13 mouse cellular contexts compared by ENCODE assay signal in the genomic region with DNA sequence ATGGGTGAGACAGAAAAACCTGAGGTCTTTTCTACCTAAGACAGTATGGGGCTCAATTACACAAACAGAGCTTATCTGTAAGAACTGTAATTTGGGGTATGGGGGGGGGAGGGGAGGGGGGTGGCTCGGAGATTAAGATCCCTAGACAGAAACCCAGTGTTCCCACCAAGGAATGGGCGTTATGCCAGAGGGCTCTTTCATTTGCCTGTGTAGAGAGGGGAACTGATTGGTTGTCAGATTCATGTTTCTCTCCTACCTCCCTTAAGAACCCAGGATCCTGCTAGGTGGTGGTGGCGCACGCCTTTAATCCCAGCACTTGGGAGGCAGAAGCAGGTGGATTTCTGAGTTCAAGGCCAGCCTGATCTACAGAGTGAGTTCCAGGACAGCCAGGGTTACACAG. TPM values are rescaled to one million over a fixed set of nuclear protein-coding genes. Genes with fewer than 3 reads are reported as not detected.
DNase-seq lines count a peak whose midpoint lies in the region; ATAC-seq and TF ChIP-seq lines count a peak whose summit lies in the region.
"Had no signal": no experiment of that assay in that cellular context is flagged by ENCODE, and none has a peak within 500 bp of the region (broad histone marks: within the 10 kb centered on the region; RNA-seq: fewer than 3 reads in every experiment).

No protein-coding gene starts in this region.

- WGBS in forebrain, embryonic 12.5 days: 52% methylated on average over 4 of the region's 4 CpGs
- 64% methylated on average over 4 of the region's 4 CpGs for WGBS in forebrain, embryonic 10.5 days
- 40% methylated on average over 4 of the region's 4 CpGs for WGBS in midbrain, embryonic 14.5 days
- WGBS in midbrain, embryonic 10.5 days: 63% methylated on average over 4 of the region's 4 CpGs
- WGBS in hindbrain, embryonic 14.5 days: 55% methylated on average over 4 of the region's 4 CpGs
- WGBS in neural tube, embryonic 15.5 days: 34% methylated on average over 4 of the region's 4 CpGs

- no peak overlapping the region for H3K4me2 ChIP-seq in forebrain, embryonic 12.5 days
- no peak overlapping the region for H3K4me2 ChIP-seq in midbrain, embryonic 14.5 days (ENCODE audit: low read length)
- H3K4me2 ChIP-seq in hindbrain, embryonic 14.5 days (replicated peaks): no peak overlapping the region
- peak overlapping the region; percentile 41; the same call in 1 of the 2 replicates for H3K4me2 ChIP-seq in neural tube, embryonic 15.5 days

- no peak for DNase-seq in forebrain, embryonic 10.5 days (ENCODE audit: extremely low spot score, low spot score)
- DNase-seq in midbrain, embryonic 14.5 days: peak; percentile 63
- no peak for DNase-seq in midbrain, embryonic 10.5 days (ENCODE audit: low spot score)
- DNase-seq in hindbrain, embryonic 14.5 days (ENCODE audit: low spot score): no peak
- no peak for DNase-seq in layer of hippocampus, adult 2 months (ENCODE audit: low spot score in 2 of 2)
- no peak for DNase-seq in layer of hippocampus, adult 18-20 months (ENCODE audit: low spot score in 2 of 2)
- DNase-seq: cerebellum, adult 8-10 months; kidney, adult 18-20 months had no signal

- ATAC-seq in forebrain, embryonic 12.5 days (ENCODE audit: low FRiP score): peak; percentile 60; the same call in 1 of the 2 replicates
- peak; percentile 53; the same call in 1 of the 2 replicates for ATAC-seq in midbrain, embryonic 14.5 days (ENCODE audit: low FRiP score, low TSS enrichment)
- ATAC-seq in hindbrain, embryonic 14.5 days (ENCODE audit: low FRiP score): peak; percentile 31; the same call in 1 of the 2 replicates
- ATAC-seq in neural tube, embryonic 15.5 days (ENCODE audit: low FRiP score): peak; percentile 31
- ATAC-seq: Patski had no signal

- no peaks in the 10 kb centered on the region for H3K9me3 ChIP-seq in forebrain, embryonic 12.5 days
- no peaks in the 10 kb centered on the region; the same call in 1 of the 2 replicates for H3K9me3 ChIP-seq in forebrain, embryonic 10.5 days
- H3K9me3 ChIP-seq in midbrain, embryonic 14.5 days (ENCODE audit: control insufficient read depth, low read length): peaks cover 3% of the 10 kb centered on the region; the same call in 1 of the 2 replicates
- H3K9me3 ChIP-seq in midbrain, embryonic 10.5 days (replicated peaks): no peaks in the 10 kb centered on the region; the same call in 1 of the 2 replicates
- H3K9me3 ChIP-seq in hindbrain, embryonic 14.5 days (ENCODE audit: control insufficient read depth, low read length): peaks cover 2% of the 10 kb centered on the region; the same call in 1 of the 2 replicates
- no peaks in the 10 kb centered on the region for H3K9me3 ChIP-seq in neural tube, embryonic 15.5 days (replicated peaks)
- H3K9me3 ChIP-seq: heart, embryonic 10.5 days had no signal

- no peaks in the 10 kb centered on the region for H3K27me3 ChIP-seq in forebrain, embryonic 12.5 days
- H3K27me3 ChIP-seq in forebrain, embryonic 10.5 days (ENCODE audit: poor library complexity, severe bottlenecking): no peaks in the 10 kb centered on the region
- no peaks in the 10 kb centered on the region for H3K27me3 ChIP-seq in midbrain, embryonic 14.5 days (ENCODE audit: control insufficient read depth, insufficient read depth, low read length)
- H3K27me3 ChIP-seq in midbrain, embryonic 10.5 days (ENCODE audit: low read depth, poor library complexity, severe bottlenecking): no peaks in the 10 kb centered on the region
- H3K27me3 ChIP-seq in hindbrain, embryonic 14.5 days (ENCODE audit: control insufficient read depth, insufficient read depth, low read length): no peaks in the 10 kb centered on the region
- H3K27me3 ChIP-seq in neural tube, embryonic 15.5 days (replicated peaks): no peaks in the 10 kb centered on the region
- H3K27me3 ChIP-seq: Patski had no signal

- no peak overlapping the region for H3K4me3 ChIP-seq in forebrain, embryonic 12.5 days (replicated peaks)
- H3K4me3 ChIP-seq in forebrain, embryonic 10.5 days: no peak overlapping the region
- H3K4me3 ChIP-seq in midbrain, embryonic 14.5 days (replicated peaks; ENCODE audit: low read depth, low read length): no peak overlapping the region
- no peak overlapping the region for H3K4me3 ChIP-seq in midbrain, embryonic 10.5 days
- no peak overlapping the region for H3K4me3 ChIP-seq in hindbrain, embryonic 14.5 days (replicated peaks; ENCODE audit: low read length)
- H3K4me3 ChIP-seq in neural tube, embryonic 15.5 days (replicated peaks): no peak overlapping the region
- H3K4me3 ChIP-seq in layer of hippocampus, adult 2 months: no peak overlapping the region

- no peak for TF ChIP-seq CTCF in layer of hippocampus, adult 2 months (conservative IDR thresholded peaks at IDR 0.05)

- H3K27ac ChIP-seq in forebrain, embryonic 12.5 days: peak overlapping the region; percentile 81; the same call in 1 of the 2 replicates
- H3K27ac ChIP-seq in forebrain, embryonic 10.5 days: no peak overlapping the region
- H3K27ac ChIP-seq in midbrain, embryonic 14.5 days (replicated peaks; ENCODE audit: low read depth, low read length): peak overlapping the region; percentile 70
- no peak overlapping the region for H3K27ac ChIP-seq in midbrain, embryonic 10.5 days (replicated peaks)
- H3K27ac ChIP-seq in hindbrain, embryonic 14.5 days: peak overlapping the region; percentile 77
- peak overlapping the region; percentile 71; the same call in 1 of the 2 replicates for H3K27ac ChIP-seq in neural tube, embryonic 15.5 days (replicated peaks)
- H3K27ac ChIP-seq in layer of hippocampus, adult 2 months: no peak overlapping the region
- H3K27ac ChIP-seq: heart, embryonic 10.5 days; liver, embryonic 14.5 days had no signal

- H3K4me1 ChIP-seq in forebrain, embryonic 12.5 days: peaks cover 9% of the 10 kb centered on the region
- peaks cover 11% of the 10 kb centered on the region for H3K4me1 ChIP-seq in forebrain, embryonic 10.5 days
- H3K4me1 ChIP-seq in midbrain, embryonic 14.5 days (ENCODE audit: control insufficient read depth, insufficient read depth, low read length): peaks cover 3% of the 10 kb centered on the region; the same call in 1 of the 2 replicates
- H3K4me1 ChIP-seq in midbrain, embryonic 10.5 days: peaks cover 9% of the 10 kb centered on the region
- H3K4me1 ChIP-seq in hindbrain, embryonic 14.5 days (replicated peaks; ENCODE audit: control insufficient read depth, insufficient read depth, low read length): peaks cover 9% of the 10 kb centered on the region
- peaks cover 20% of the 10 kb centered on the region for H3K4me1 ChIP-seq in neural tube, embryonic 15.5 days

- H3K9ac ChIP-seq in forebrain, embryonic 12.5 days: no peak overlapping the region
- H3K9ac ChIP-seq in midbrain, embryonic 14.5 days (replicated peaks; ENCODE audit: low read length): no peak overlapping the region
- H3K9ac ChIP-seq in hindbrain, embryonic 14.5 days: no peak overlapping the region
- H3K9ac ChIP-seq in neural tube, embryonic 15.5 days (replicated peaks): no peak overlapping the region
- H3K9ac ChIP-seq: liver, embryonic 14.5 days had no signal

- peaks cover 43% of the 10 kb centered on the region for H3K36me3 ChIP-seq in forebrain, embryonic 12.5 days (replicated peaks)
- H3K36me3 ChIP-seq in forebrain, embryonic 10.5 days (replicated peaks): peaks cover 63% of the 10 kb centered on the region
- peaks cover 30% of the 10 kb centered on the region for H3K36me3 ChIP-seq in midbrain, embryonic 14.5 days (ENCODE audit: control insufficient read depth, insufficient read depth, low read length)
- peaks cover 62% of the 10 kb centered on the region for H3K36me3 ChIP-seq in midbrain, embryonic 10.5 days
- H3K36me3 ChIP-seq in hindbrain, embryonic 14.5 days (replicated peaks; ENCODE audit: control insufficient read depth, insufficient read depth): peaks cover 41% of the 10 kb centered on the region
- H3K36me3 ChIP-seq in neural tube, embryonic 15.5 days: peaks cover 34% of the 10 kb centered on the region

RNA-seq across cellular contexts. Expression of a gene that starts 9.7 kb away (rescaled TPM):
- polyA plus RNA-seq in forebrain, embryonic 12.5 days (2016; fragmentation: Nextera tagmentation; extraction: Ambion mirVana): 25.3 and 26.4 TPM in 2 replicates
- polyA plus RNA-seq in forebrain, embryonic 10.5 days (2016; fragmentation: Nextera tagmentation; extraction: Ambion mirVana): 20.5 and 21.0 TPM in 2 replicates
- 37.0 and 40.6 TPM in 2 replicates for polyA plus RNA-seq in midbrain, embryonic 14.5 days (2014; fragmentation: Nextera tagmentation; extraction: Ambion mirVana)
- 21.9 and 22.4 TPM in 2 replicates for polyA plus RNA-seq in midbrain, embryonic 10.5 days (2016; fragmentation: Nextera tagmentation; extraction: Ambion mirVana)
- polyA plus RNA-seq in hindbrain, embryonic 14.5 days (2014; fragmentation: Nextera tagmentation; extraction: Ambion mirVana): 36.0 and 36.5 TPM in 2 replicates
- polyA plus RNA-seq in neural tube, embryonic 15.5 days (2015; fragmentation: Nextera tagmentation; extraction: Ambion mirVana): 40.7 and 41.2 TPM in 2 replicates
- total RNA-seq in layer of hippocampus, adult 2 months (2021): 10 to 100 TPM; 53.2 to 53.6 TPM
- 10 to 100 TPM; 55.6 to 56.3 TPM for total RNA-seq in layer of hippocampus, adult 18-20 months (2021)

RNA-seq across cellular contexts. Expression of a gene that starts 15.1 kb away (rescaled TPM):
- polyA plus RNA-seq in forebrain, embryonic 12.5 days (2016; fragmentation: Nextera tagmentation; extraction: Ambion mirVana): 7.0 and 7.7 TPM in 2 replicates
- polyA plus RNA-seq in forebrain, embryonic 10.5 days (2016; fragmentation: Nextera tagmentation; extraction: Ambion mirVana): 9.2 and 9.4 TPM in 2 replicates
- 4.5 and 5.0 TPM in 2 replicates for polyA plus RNA-seq in midbrain, embryonic 14.5 days (2014; fragmentation: Nextera tagmentation; extraction: Ambion mirVana)
- polyA plus RNA-seq in midbrain, embryonic 10.5 days (2016; fragmentation: Nextera tagmentation; extraction: Ambion mirVana): 7.0 and 7.9 TPM in 2 replicates
- 3.6 and 3.9 TPM in 2 replicates for polyA plus RNA-seq in hindbrain, embryonic 14.5 days (2014; fragmentation: Nextera tagmentation; extraction: Ambion mirVana)
- polyA plus RNA-seq in neural tube, embryonic 15.5 days (2015; fragmentation: Nextera tagmentation; extraction: Ambion mirVana): 3.7 and 4.5 TPM in 2 replicates
- total RNA-seq in layer of hippocampus, adult 2 months (2021): 1 to 10 TPM; 8.0 to 8.1 TPM
- 1 to 10 TPM; 7.6 to 9.0 TPM for total RNA-seq in layer of hippocampus, adult 18-20 months (2021)

RNA-seq across cellular contexts. Expression of a gene that starts 27.4 kb away (rescaled TPM):
- polyA plus RNA-seq in forebrain, embryonic 12.5 days (2016; fragmentation: Nextera tagmentation; extraction: Ambion mirVana): 71.0 and 84.4 TPM in 2 replicates
- 68.5 and 74.0 TPM in 2 replicates for polyA plus RNA-seq in forebrain, embryonic 10.5 days (2016; fragmentation: Nextera tagmentation; extraction: Ambion mirVana)
- 7.1 and 11.4 TPM in 2 replicates for polyA plus RNA-seq in midbrain, embryonic 14.5 days (2014; fragmentation: Nextera tagmentation; extraction: Ambion mirVana)
- 63.9 and 68.4 TPM in 2 replicates for polyA plus RNA-seq in midbrain, embryonic 10.5 days (2016; fragmentation: Nextera tagmentation; extraction: Ambion mirVana)
- 6.6 and 8.3 TPM in 2 replicates for polyA plus RNA-seq in hindbrain, embryonic 14.5 days (2014; fragmentation: Nextera tagmentation; extraction: Ambion mirVana)
- polyA plus RNA-seq in neural tube, embryonic 15.5 days (2015; fragmentation: Nextera tagmentation; extraction: Ambion mirVana): 5.2 and 20.1 TPM in 2 replicates
- total RNA-seq in layer of hippocampus, adult 2 months (2021): under 1 TPM; 0.20 to 0.27 TPM
- total RNA-seq in layer of hippocampus, adult 18-20 months (2021): under 1 TPM; 0.05 to 0.07 TPM

Comparison
In these comparisons a context has a peak if more than half of its experiments do, and no peak if none do; other contexts are left out.
1. H3K27ac ChIP-seq: peak in forebrain, embryonic 12.5 days (single experiment), midbrain, embryonic 14.5 days (single experiment), hindbrain, embryonic 14.5 days (single experiment) and neural tube, embryonic 15.5 days (single experiment); none in forebrain, embryonic 10.5 days (single experiment), midbrain, embryonic 10.5 days (single experiment) and layer of hippocampus, adult 2 months (single experiment).
2. Peak in every context shown above with its lines, with median percentiles within 50 percentile points of each other: ATAC-seq.